Mouse (Mus musculus) erythroblast, embryonic 14.5 days (primary cell): ENCODE data around the gene 1110032F04Rik. TPM values are rescaled to one million over a fixed set of nuclear protein-coding genes. Genes with fewer than 3 reads are reported as not detected.

Source experiments
- H3K27me3 ChIP-seq: 2 replicates; pipeline ENCODE4 v1.6.1; 2012; ENCODE audit warnings: inconsistent platforms; ENCODE audit not compliant: control insufficient read depth
- H3K36me3 ChIP-seq: 2 replicates; pipeline ENCODE4 v1.6.1; 2012; ENCODE audit warnings: mild to moderate bottlenecking, inconsistent platforms; ENCODE audit not compliant: control insufficient read depth
- H3K4me1 ChIP-seq: 2 replicates; pipeline ENCODE4 v1.6.1; 2012; ENCODE audit warnings: inconsistent platforms; ENCODE audit not compliant: control insufficient read depth
- H3K4me3 ChIP-seq: replicated peaks from 2 replicates; pipeline ENCODE3; 2012; ENCODE audit warnings: moderate library complexity, mild to moderate bottlenecking, inconsistent platforms
- H3K9me3 ChIP-seq: 2 replicates; pipeline ENCODE4 v1.6.1; 2012; ENCODE audit warnings: low read length, inconsistent platforms, mixed read lengths; ENCODE audit not compliant: control insufficient read depth
- GATA1 ChIP-seq: IDR thresholded peaks from 2 replicates; pipeline ENCODE4 v1.6.1; 2012; ENCODE audit warnings: low read length, inconsistent platforms, mixed read lengths
- TAL1 ChIP-seq: IDR thresholded peaks from 3 replicates; pipeline ENCODE4 v1.6.1; 2012; ENCODE audit warnings: low read length, inconsistent platforms, mixed read lengths
- polyA plus RNA-seq: library from polyadenylated mRNA; stranded (reverse); fragments of >175 nt; gene quantifications from 2 replicates; pipeline ENCODE4 v1.2.3, GENCODE M21; 2012

1110032F04Rik gene
- polyA plus RNA-seq, 1 experiment, result 0.02 TPM

- Histone ChIP-seq H3K9me3 (no peaks in the 10 kb centered on the region), H3K4me1 (peaks cover 2% of the 10 kb centered on the region), H3K27me3 (no peaks in the 10 kb centered on the region), H3K4me3 (no peak overlapping the region), H3K36me3 (no peaks in the 10 kb centered on the region; the same call in 1 of the 2 replicates)
- TF ChIP-seq GATA1 (no peak), TAL1 (no peak)
Observed at GRCm38 (mm10) chr3:68904902-68905778, 35.8 kb downstream of the 1110032F04Rik start.

- TF ChIP-seq TAL1 (no peak), GATA1 (no peak)
- no peaks in the 10 kb centered on the region for H3K27me3 ChIP-seq
- H3K4me1 ChIP-seq, result peaks cover 2% of the 10 kb centered on the region
- H3K9me3 ChIP-seq, result no peaks in the 10 kb centered on the region
- H3K36me3 ChIP-seq, result peaks cover 9% of the 10 kb centered on the region
- H3K4me3 ChIP-seq, result no peak overlapping the region
Observed at GRCm38 (mm10) chr3:68907509-68907908, 38.1 kb downstream of the 1110032F04Rik start.

Other genes starting within 250 kb of the 1110032F04Rik start
- not detected in 2 replicates for gene Il12a, start 178.9 kb upstream of the 1110032F04Rik start, polyA plus RNA-seq
- 0.20 and 0.41 TPM in 2 replicates for gene Ift80, start 135.0 kb downstream of the 1110032F04Rik start, polyA plus RNA-seq
- 17.0 and 17.3 TPM in 2 replicates for gene Smc4, start 135.2 kb downstream of the 1110032F04Rik start, polyA plus RNA-seq
- gene Trim59, start 175.2 kb downstream of the 1110032F04Rik start, polyA plus RNA-seq, result 3.3 and 9.0 TPM in 2 replicates